Mouse (Mus musculus): ENCODE results near the gene Des. TPM values are rescaled to one million over a fixed set of nuclear protein-coding genes. Genes with fewer than 3 reads are reported as not detected.

The Des gene
- 2.2 and 2.5 TPM in 2 replicates for polyA plus RNA-seq (2015; fragmentation: Nextera tagmentation; extraction: Ambion mirVana)

GRCm38 (mm10) chr1:75360112-75361031 lies at the start of gene Des:
Des (plus strand) TSS chr1:75360329.

GRCm38 (mm10) chr1:75317241-75318201 lies 42.6 kb upstream of the Des start, which contains the start of gene Dnpep:
Dnpep (minus strand) TSS chr1:75317990.

GRCm38 (mm10) chr1:75374950-75375936 lies 15.1 kb downstream of the Des start, which contains the start of gene Speg:
Speg (plus strand) TSS chr1:75375297.

Other genes starting within 250 kb of the Des start
- gene Nhej1, start 235.1 kb upstream of the Des start, polyA plus RNA-seq (2015; fragmentation: Nextera tagmentation; extraction: Ambion mirVana): 4.5 and 4.7 TPM in 2 replicates
- not detected in 2 replicates for gene Slc23a3, start 226.4 kb upstream of the Des start, polyA plus RNA-seq (2015; fragmentation: Nextera tagmentation; extraction: Ambion mirVana)
- 32.1 and 35.5 TPM in 2 replicates for gene Cnppd1, start 217.6 kb upstream of the Des start, polyA plus RNA-seq (2015; fragmentation: Nextera tagmentation; extraction: Ambion mirVana)
- gene Retreg2, start 217.6 kb upstream of the Des start, polyA plus RNA-seq (2015; fragmentation: Nextera tagmentation; extraction: Ambion mirVana): 148 and 155 TPM in 2 replicates
- gene Zfand2b, start 191.7 kb upstream of the Des start, polyA plus RNA-seq (2015; fragmentation: Nextera tagmentation; extraction: Ambion mirVana): 37.1 and 39.3 TPM in 2 replicates
- gene Abcb6, start 179.9 kb upstream of the Des start, polyA plus RNA-seq (2015; fragmentation: Nextera tagmentation; extraction: Ambion mirVana): 44.3 and 44.7 TPM in 2 replicates
- 19.4 and 20.2 TPM in 2 replicates for gene Ankzf1, start 168.2 kb upstream of the Des start, polyA plus RNA-seq (2015; fragmentation: Nextera tagmentation; extraction: Ambion mirVana)
- gene Atg9a, start 168.1 kb upstream of the Des start, polyA plus RNA-seq (2015; fragmentation: Nextera tagmentation; extraction: Ambion mirVana): 66.7 and 73.9 TPM in 2 replicates
- gene Glb1l, start 149.5 kb upstream of the Des start, polyA plus RNA-seq (2015; fragmentation: Nextera tagmentation; extraction: Ambion mirVana): 11.7 and 17.5 TPM in 2 replicates
- 118 and 119 TPM in 2 replicates for gene Stk16, start 149.5 kb upstream of the Des start, polyA plus RNA-seq (2015; fragmentation: Nextera tagmentation; extraction: Ambion mirVana)
- gene Tuba4a, start 140.5 kb upstream of the Des start, polyA plus RNA-seq (2015; fragmentation: Nextera tagmentation; extraction: Ambion mirVana): 200 and 210 TPM in 2 replicates
- 0.34 and 0.51 TPM in 2 replicates for gene A630095N17Rik, start 128.2 kb upstream of the Des start, polyA plus RNA-seq (2015; fragmentation: Nextera tagmentation; extraction: Ambion mirVana)
- 72.4 and 86.4 TPM in 2 replicates for gene Dnajb2, start 123.9 kb upstream of the Des start, polyA plus RNA-seq (2015; fragmentation: Nextera tagmentation; extraction: Ambion mirVana)
- 51.2 and 57.2 TPM in 2 replicates for gene Ptprn, start 95.8 kb upstream of the Des start, polyA plus RNA-seq (2015; fragmentation: Nextera tagmentation; extraction: Ambion mirVana)
- gene Resp18, start 81.9 kb upstream of the Des start, polyA plus RNA-seq (2015; fragmentation: Nextera tagmentation; extraction: Ambion mirVana): 505 and 560 TPM in 2 replicates
- 125 and 134 TPM in 2 replicates for gene Dnpep, start 42.3 kb upstream of the Des start, polyA plus RNA-seq (2015; fragmentation: Nextera tagmentation; extraction: Ambion mirVana)
- gene Speg, start 15.0 kb downstream of the Des start, polyA plus RNA-seq (2015; fragmentation: Nextera tagmentation; extraction: Ambion mirVana): 21.1 and 25.5 TPM in 2 replicates
- gene Gmppa, start 75.6 kb downstream of the Des start, polyA plus RNA-seq (2015; fragmentation: Nextera tagmentation; extraction: Ambion mirVana): 60.4 and 69.0 TPM in 2 replicates
- gene Asic4, start 90.1 kb downstream of the Des start, polyA plus RNA-seq (2015; fragmentation: Nextera tagmentation; extraction: Ambion mirVana): 29.7 and 33.4 TPM in 2 replicates
- 69.9 and 71.1 TPM in 2 replicates for gene Chpf, start 119.0 kb downstream of the Des start, polyA plus RNA-seq (2015; fragmentation: Nextera tagmentation; extraction: Ambion mirVana)
- gene Tmem198, start 119.2 kb downstream of the Des start, polyA plus RNA-seq (2015; fragmentation: Nextera tagmentation; extraction: Ambion mirVana): 35.9 and 43.4 TPM in 2 replicates
- gene Obsl1, start 146.1 kb downstream of the Des start, polyA plus RNA-seq (2015; fragmentation: Nextera tagmentation; extraction: Ambion mirVana): 29.1 and 29.9 TPM in 2 replicates
- 19.8 and 26.3 TPM in 2 replicates for gene Inha, start 146.7 kb downstream of the Des start, polyA plus RNA-seq (2015; fragmentation: Nextera tagmentation; extraction: Ambion mirVana)
- gene Stk11ip, start 161.2 kb downstream of the Des start, polyA plus RNA-seq (2015; fragmentation: Nextera tagmentation; extraction: Ambion mirVana): 11.9 and 15.3 TPM in 2 replicates
- gene Slc4a3, start 185.9 kb downstream of the Des start, polyA plus RNA-seq (2015; fragmentation: Nextera tagmentation; extraction: Ambion mirVana): 98.7 and 109 TPM in 2 replicates